Mouse (Mus musculus): ENCODE data around the gene Gpsm3. TPM values are rescaled to one million over a fixed set of nuclear protein-coding genes. Genes with fewer than 3 reads are reported as not detected.

Gpsm3 gene
- polyA plus RNA-seq, 1 experiment = 3.1 TPM

GRCm38 (mm10) chr17:34628644-34628967 is 39.0 kb downstream of the Gpsm3 start:
- Histone ChIP-seq H3K4me3 (peak overlapping the region; percentile 42), H3K4me2 (ENCODE audit: low read depth) (peak overlapping the region; percentile 70), H3ac (ENCODE audit: control insufficient read depth, insufficient read length) (no peak overlapping the region), H3K27me3 (ENCODE audit: control insufficient read depth, insufficient read depth, insufficient read length) (peaks cover 37% of the 10 kb centered on the region), H3K79me2 (ENCODE audit: control insufficient read depth, insufficient read depth) (no peaks in the 10 kb centered on the region), H3K36me3 (ENCODE audit: control insufficient read depth, insufficient read depth) (no peaks in the 10 kb centered on the region)
- TF ChIP-seq SRF (IDR thresholded peaks at IDR 0.05; ENCODE audit: control insufficient read depth, insufficient read length, low read depth) (no peak), CEBPB (IDR thresholded peaks at IDR 0.05; ENCODE audit: insufficient read depth, poor library complexity, severe bottlenecking) (no peak), REST (IDR thresholded peaks at IDR 0.05; ENCODE audit: insufficient read depth, insufficient read length) (no peak), MYOG (IDR thresholded peaks at IDR 0.05; ENCODE audit: control insufficient read depth in 1 of 3, insufficient read depth in 1 of 3, insufficient read length in 2 of 3, low read depth in 2 of 3) (no peak), USF1 (IDR thresholded peaks at IDR 0.05; ENCODE audit: low read depth) (no peak), TCF3 (IDR thresholded peaks at IDR 0.05; ENCODE audit: insufficient read length, low read depth) (no peak), MYOD1 (IDR thresholded peaks at IDR 0.05; ENCODE audit: control insufficient read depth in 1 of 3, insufficient read length in 2 of 3, low read depth in 2 of 3) (no peak)

- H3K27me3 ChIP-seq (ENCODE audit: control insufficient read depth, insufficient read depth, insufficient read length) = peaks cover 44% of the 10 kb centered on the region
- peak within 1 kb of the TSS; percentile 42 for H3K4me3 ChIP-seq
Observed at GRCm38 (mm10) chr17:34629221-34629751, 39.7 kb downstream of the Gpsm3 start, which contains the start of gene Prrt1. Prrt1 (plus strand) TSS chr17:34629533.

GRCm38 (mm10) chr17:34629796-34630603 is 40.4 kb downstream of the Gpsm3 start:
- H3K4me3 ChIP-seq = no peak overlapping the region
- H3K79me2 ChIP-seq (ENCODE audit: control insufficient read depth, insufficient read depth) = no peaks in the 10 kb centered on the region
- H3K36me3 ChIP-seq (ENCODE audit: control insufficient read depth, insufficient read depth) = no peaks in the 10 kb centered on the region
- H3K27me3 ChIP-seq (ENCODE audit: control insufficient read depth, insufficient read depth, insufficient read length) = peaks cover 45% of the 10 kb centered on the region
- H3ac ChIP-seq (ENCODE audit: control insufficient read depth, insufficient read length) = no peak overlapping the region
- TF ChIP-seq MYOD1 (IDR thresholded peaks at IDR 0.05; ENCODE audit: control insufficient read depth in 1 of 3, insufficient read length in 2 of 3, low read depth in 2 of 3) = no peak
- TF ChIP-seq POLR2AphosphoS2 (IDR thresholded peaks at IDR 0.05; ENCODE audit: insufficient read length, low read depth) = no peak
- TF ChIP-seq MAX (IDR thresholded peaks at IDR 0.05; ENCODE audit: low read depth) = no peak
- TF ChIP-seq USF1 (IDR thresholded peaks at IDR 0.05; ENCODE audit: low read depth) = no peak
- no peak for TF ChIP-seq MYOG (IDR thresholded peaks at IDR 0.05; ENCODE audit: control insufficient read depth in 1 of 3, insufficient read depth in 1 of 3, insufficient read length in 2 of 3, low read depth in 2 of 3)
- no peak for TF ChIP-seq TCF3 (IDR thresholded peaks at IDR 0.05; ENCODE audit: insufficient read length, low read depth)
- no peak for TF ChIP-seq E2F4 (IDR thresholded peaks at IDR 0.05; ENCODE audit: insufficient read depth)
- no peak for TF ChIP-seq POLR2A (IDR thresholded peaks at IDR 0.05; ENCODE audit: insufficient read length, low read depth)
- TF ChIP-seq SRF (IDR thresholded peaks at IDR 0.05; ENCODE audit: control insufficient read depth, insufficient read length, low read depth) = no peak
- TF ChIP-seq REST (IDR thresholded peaks at IDR 0.05; ENCODE audit: insufficient read depth, insufficient read length) = no peak
- no peak for TF ChIP-seq CEBPB (IDR thresholded peaks at IDR 0.05; ENCODE audit: insufficient read depth, poor library complexity, severe bottlenecking)
- no peak for TF ChIP-seq TCF12 (IDR thresholded peaks at IDR 0.05; ENCODE audit: insufficient read depth, poor library complexity, severe bottlenecking)
- H3K4me2 ChIP-seq (ENCODE audit: low read depth) = no peak overlapping the region

More at GRCm38 (mm10) chr17:34629221-34629751, 39.7 kb downstream of the Gpsm3 start, which contains the start of gene Prrt1:
- TF ChIP-seq CEBPB (IDR thresholded peaks at IDR 0.05; ENCODE audit: insufficient read depth, poor library complexity, severe bottlenecking) = no peak
- TF ChIP-seq USF1 (IDR thresholded peaks at IDR 0.05; ENCODE audit: low read depth) = no peak
- TF ChIP-seq POLR2A (IDR thresholded peaks at IDR 0.05; ENCODE audit: insufficient read length, low read depth) = no peak
- TF ChIP-seq E2F4 (IDR thresholded peaks at IDR 0.05; ENCODE audit: insufficient read depth) = no peak
- no peak for TF ChIP-seq TCF3 (IDR thresholded peaks at IDR 0.05; ENCODE audit: insufficient read length, low read depth)
- TF ChIP-seq TCF12 (IDR thresholded peaks at IDR 0.05; ENCODE audit: insufficient read depth, poor library complexity, severe bottlenecking) = no peak
- TF ChIP-seq MAX (IDR thresholded peaks at IDR 0.05; ENCODE audit: low read depth) = no peak
- no peak within 1 kb of the TSS for H3ac ChIP-seq (ENCODE audit: control insufficient read depth, insufficient read length)
- peak within 1 kb of the TSS; percentile 70 for H3K4me2 ChIP-seq (ENCODE audit: low read depth)
- H3K79me2 ChIP-seq (ENCODE audit: control insufficient read depth, insufficient read depth) = no peaks in the 10 kb centered on the region
- H3K36me3 ChIP-seq (ENCODE audit: control insufficient read depth, insufficient read depth) = no peaks in the 10 kb centered on the region

GRCm38 (mm10) chr17:34630761-34631301 is 41.2 kb downstream of the Gpsm3 start:
- no peak overlapping the region for H3K4me2 ChIP-seq (ENCODE audit: low read depth)
- TF ChIP-seq MYOD1 (IDR thresholded peaks at IDR 0.05; ENCODE audit: control insufficient read depth in 1 of 3, insufficient read length in 2 of 3, low read depth in 2 of 3) = peak in 1 of 3 experiments; percentile 1
- TF ChIP-seq MYOG (IDR thresholded peaks at IDR 0.05; ENCODE audit: control insufficient read depth in 1 of 3, insufficient read depth in 1 of 3, insufficient read length in 2 of 3, low read depth in 2 of 3) = no peak
- no peaks in the 10 kb centered on the region for H3K79me2 ChIP-seq (ENCODE audit: control insufficient read depth, insufficient read depth)
- H3K4me3 ChIP-seq = no peak overlapping the region
- no peak overlapping the region for H3ac ChIP-seq (ENCODE audit: control insufficient read depth, insufficient read length)
- H3K36me3 ChIP-seq (ENCODE audit: control insufficient read depth, insufficient read depth) = no peaks in the 10 kb centered on the region
- peaks cover 45% of the 10 kb centered on the region for H3K27me3 ChIP-seq (ENCODE audit: control insufficient read depth, insufficient read depth, insufficient read length)

- Histone ChIP-seq H3K4me2 (ENCODE audit: low read depth) (no peak overlapping the region), H3K27me3 (ENCODE audit: control insufficient read depth, insufficient read depth, insufficient read length) (peaks cover 45% of the 10 kb centered on the region), H3ac (ENCODE audit: control insufficient read depth, insufficient read length) (no peak overlapping the region), H3K36me3 (ENCODE audit: control insufficient read depth, insufficient read depth) (no peaks in the 10 kb centered on the region), H3K4me3 (no peak overlapping the region), H3K79me2 (ENCODE audit: control insufficient read depth, insufficient read depth) (no peaks in the 10 kb centered on the region)
- no peak for TF ChIP-seq TCF12 (IDR thresholded peaks at IDR 0.05; ENCODE audit: insufficient read depth, poor library complexity, severe bottlenecking)
- TF ChIP-seq POLR2A (IDR thresholded peaks at IDR 0.05; ENCODE audit: insufficient read length, low read depth) = no peak
- TF ChIP-seq MAX (IDR thresholded peaks at IDR 0.05; ENCODE audit: low read depth) = no peak
- no peak for TF ChIP-seq SRF (IDR thresholded peaks at IDR 0.05; ENCODE audit: control insufficient read depth, insufficient read length, low read depth)
- no peak for TF ChIP-seq USF1 (IDR thresholded peaks at IDR 0.05; ENCODE audit: low read depth)
- no peak for TF ChIP-seq CEBPB (IDR thresholded peaks at IDR 0.05; ENCODE audit: insufficient read depth, poor library complexity, severe bottlenecking)
- no peak for TF ChIP-seq MYOD1 (IDR thresholded peaks at IDR 0.05; ENCODE audit: control insufficient read depth in 1 of 3, insufficient read length in 2 of 3, low read depth in 2 of 3)
- no peak for TF ChIP-seq TCF3 (IDR thresholded peaks at IDR 0.05; ENCODE audit: insufficient read length, low read depth)
- TF ChIP-seq E2F4 (IDR thresholded peaks at IDR 0.05; ENCODE audit: insufficient read depth) = no peak
- TF ChIP-seq REST (IDR thresholded peaks at IDR 0.05; ENCODE audit: insufficient read depth, insufficient read length) = no peak
Observed at GRCm38 (mm10) chr17:34631647-34632046, 42.0 kb downstream of the Gpsm3 start.

All from myocyte (in vitro differentiated cells).